Mouse (Mus musculus): ENCODE data around the gene Cilp. TPM values are rescaled to one million over a fixed set of nuclear protein-coding genes. Genes with fewer than 3 reads are reported as not detected.

Gene Cilp
- polyA plus RNA-seq (2012; ENCODE audit: low replicate concordance): 0.13 TPM in 1 of 2 replicates, not detected in the other

GRCm38 (mm10) chr9:65264959-65265358 is at the start of gene Cilp:
Gene Cilp, plus strand, starts transcription at chr9:65265180.

GRCm38 (mm10) chr9:65293973-65294715 is 29.2 kb downstream of the Cilp start, which contains the start of gene Clpx:
Gene Clpx, plus strand, starts transcription at chr9:65294260.

Other genes with a start within 250 kb of the Cilp start
- 3.9 and 6.0 TPM in 2 replicates for gene Hacd3, start 243.5 kb upstream of the Cilp start, polyA plus RNA-seq (2012; ENCODE audit: low replicate concordance)
- 5.8 and 9.9 TPM in 2 replicates for gene Dpp8, start 232.8 kb upstream of the Cilp start, polyA plus RNA-seq (2012; ENCODE audit: low replicate concordance)
- gene Igdcc4, start 163.7 kb upstream of the Cilp start, polyA plus RNA-seq (2012; ENCODE audit: low replicate concordance): 0.06 and 0.25 TPM in 2 replicates
- gene Igdcc3, start 124.0 kb upstream of the Cilp start, polyA plus RNA-seq (2012; ENCODE audit: low replicate concordance): 0.17 TPM in 1 of 2 replicates, not detected in the other
- gene Parp16, start 69.8 kb upstream of the Cilp start, polyA plus RNA-seq (2012; ENCODE audit: low replicate concordance): 6.9 and 7.6 TPM in 2 replicates
- 10.6 and 14.9 TPM in 2 replicates for gene Clpx, start 29.1 kb downstream of the Cilp start, polyA plus RNA-seq (2012; ENCODE audit: low replicate concordance)
- 35.7 and 51.3 TPM in 2 replicates for gene Pdcd7, start 80.9 kb downstream of the Cilp start, polyA plus RNA-seq (2012; ENCODE audit: low replicate concordance)
- 0.67 and 1.0 TPM in 2 replicates for gene Ubap1l, start 95.9 kb downstream of the Cilp start, polyA plus RNA-seq (2012; ENCODE audit: low replicate concordance)
- not detected in 2 replicates for gene Kbtbd13, start 126.5 kb downstream of the Cilp start, polyA plus RNA-seq (2012; ENCODE audit: low replicate concordance)
- 0.09 and 0.17 TPM in 2 replicates for gene Rasl12, start 133.3 kb downstream of the Cilp start, polyA plus RNA-seq (2012; ENCODE audit: low replicate concordance)
- gene Slc51b, start 157.8 kb downstream of the Cilp start, polyA plus RNA-seq (2012; ENCODE audit: low replicate concordance): not detected in 2 replicates
- gene Mtfmt, start 170.6 kb downstream of the Cilp start, polyA plus RNA-seq (2012; ENCODE audit: low replicate concordance): 8.4 and 8.5 TPM in 2 replicates
- gene Spg21, start 195.8 kb downstream of the Cilp start, polyA plus RNA-seq (2012; ENCODE audit: low replicate concordance): 20.5 and 26.1 TPM in 2 replicates